Mouse (Mus musculus): ENCODE measurements around the gene Klf2. TPM values are rescaled to one million over a fixed set of nuclear protein-coding genes. Genes with fewer than 3 reads are reported as not detected.

Klf2 gene
- total RNA-seq, 4 experiments from 2014 or later, result 30.7 to 44.2 (median 36.5) TPM

Other genes starting within 250 kb of the Klf2 start
- not detected for gene Olfr373, start 235.9 kb upstream of the Klf2 start, total RNA-seq (2022)
- not detected for gene Olfr374, start 212.0 kb upstream of the Klf2 start, total RNA-seq (2022)
- 100 to 1,000 TPM; 133 to 158 (median 140) TPM for gene Tpm4, start 184.1 kb upstream of the Klf2 start, total RNA-seq (2022)
- gene Rab8a, start 157.8 kb upstream of the Klf2 start, total RNA-seq (2022), result 10 to 100 TPM; 56.6 to 69.3 (median 61.7) TPM
- under 1 TPM in 1 of 4 experiments, not detected in 3; 0.16 TPM for gene Hsh2d, start 129.4 kb upstream of the Klf2 start, total RNA-seq (2022)
- gene Cib3, start 106.2 kb upstream of the Klf2 start, total RNA-seq (2022), result under 1 TPM in 1 of 4 experiments, not detected in 3; 0.20 TPM
- not detected for gene Gm11034, start 105.4 kb upstream of the Klf2 start, total RNA-seq (2022)
- 10 to 100 TPM; 57.8 to 69.3 (median 65.2) TPM for gene Fam32a, start 99.3 kb upstream of the Klf2 start, total RNA-seq (2022)
- gene Ap1m1, start 79.0 kb upstream of the Klf2 start, total RNA-seq (2022), result 10 to 100 TPM; 51.1 to 67.6 (median 57.4) TPM
- gene Gm10282, start 13.8 kb upstream of the Klf2 start, total RNA-seq (2022), result 1 to 10 TPM; 4.5 to 9.5 (median 7.9) TPM
- gene Eps15l1, start 102.4 kb downstream of the Klf2 start, total RNA-seq (2022), result 10 to 100 TPM; 43.8 to 80.2 (median 57.1) TPM
- 1 to 10 TPM; 3.0 to 3.8 (median 3.6) TPM for gene Calr3, start 124.8 kb downstream of the Klf2 start, total RNA-seq (2022)
- gene 1700030K09Rik, start 124.8 kb downstream of the Klf2 start, total RNA-seq (2022), result 10 to 100 TPM in 2 of 4 experiments, 1 to 10 TPM in 2; 7.5 to 10.9 (median 9.4) TPM
- gene Cherp, start 156.2 kb downstream of the Klf2 start, total RNA-seq (2022), result 10 to 100 TPM; 54.8 to 84.1 (median 67.7) TPM
- 10 to 100 TPM; 31.1 to 40.8 (median 35.2) TPM for gene Slc35e1, start 173.6 kb downstream of the Klf2 start, total RNA-seq (2022)
- gene Med26, start 229.2 kb downstream of the Klf2 start, total RNA-seq (2022), result 1 to 10 TPM; 8.4 to 9.7 (median 9.2) TPM

Measured in adrenal gland, adult 8-10 months (tissue).